Comparison of ENCODE assay signal across 1 mouse cellular context in the genomic region with DNA sequence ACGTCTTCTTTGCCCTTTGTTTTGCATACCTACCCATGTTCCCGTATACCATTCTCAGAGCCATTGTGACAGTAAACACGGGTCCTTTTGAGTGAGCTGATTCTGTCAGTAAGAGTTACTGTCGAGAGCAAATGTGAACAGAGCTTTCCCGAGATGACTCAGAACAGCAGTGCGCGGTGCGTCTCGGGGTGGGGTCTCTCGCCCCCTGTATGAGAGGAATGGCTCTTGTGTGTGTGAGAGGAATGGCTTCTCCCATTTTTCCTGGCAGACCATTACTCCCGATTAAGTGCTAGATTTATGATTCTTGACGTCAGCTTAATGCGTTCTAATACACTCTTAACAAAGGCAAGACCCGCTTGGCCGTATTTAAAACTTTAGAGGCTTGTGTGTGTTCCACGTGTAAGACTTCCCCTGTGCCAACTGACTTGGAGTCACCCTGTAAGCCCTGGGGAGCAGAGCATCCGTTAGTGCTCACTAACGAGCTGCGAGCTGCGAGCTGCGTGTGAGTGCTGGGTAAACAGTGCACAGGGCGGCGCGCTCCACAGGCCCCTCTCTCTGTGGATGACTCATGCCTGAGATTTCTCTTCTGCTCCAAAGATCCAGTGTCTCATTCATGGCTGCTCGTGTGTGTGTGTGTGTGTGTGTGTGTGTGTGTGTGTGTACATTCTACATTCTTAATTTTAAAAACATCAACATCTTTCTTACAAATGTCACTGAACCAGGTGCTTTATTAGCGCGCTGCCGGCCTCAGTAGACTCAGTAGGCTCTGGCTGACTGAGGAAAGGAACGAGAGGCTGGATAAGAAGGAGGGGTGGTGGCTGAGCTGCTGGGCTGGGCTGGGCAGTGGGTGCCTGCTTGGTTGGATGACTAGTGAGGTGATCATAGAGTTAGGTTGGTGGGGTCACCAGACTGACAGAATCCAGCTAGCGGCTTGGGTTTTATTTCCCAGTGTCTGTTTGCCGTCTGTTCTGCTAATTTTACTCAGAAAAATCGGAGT.
TF ChIP-seq lines count a peak whose summit lies in the region.

No protein-coding gene starts in this region.

TF ChIP-seq in CH12.LX, 34 proteins besides CTCF, POLR2A, EP300 and RAD21:
- TF ChIP-seq MYC (IDR thresholded peaks at IDR 0.05; ENCODE audit: low read depth, low read length) (0 out of 2 replicates have a peak, but pooled peaks have one; percentile 13), NELFE (IDR thresholded peaks at IDR 0.05; ENCODE audit: low read depth, low read length) (no peak), HCFC1 (IDR thresholded peaks at IDR 0.05; ENCODE audit: low read depth, low read length) (no peak), ELF1 (IDR thresholded peaks at IDR 0.05; ENCODE audit: low read depth, low read length) (no peak), CHD1 (IDR thresholded peaks at IDR 0.05; ENCODE audit: low read depth, low read length) (no peak), TBP (conservative IDR thresholded peaks at IDR 0.05; ENCODE audit: low read depth, low read length) (0 out of 2 replicates have a peak, but pooled peaks have one; percentile 44), IRF4 (IDR thresholded peaks at IDR 0.05; ENCODE audit: low read depth, low read length) (peak; percentile 84), RCOR1 (conservative IDR thresholded peaks at IDR 0.05; ENCODE audit: low read depth, low read length) (no peak), POLR2AphosphoS2 (IDR thresholded peaks at IDR 0.05; ENCODE audit: low read depth, low read length) (no peak), TCF12 (IDR thresholded peaks at IDR 0.05; ENCODE audit: low read depth, low read length) (no peak), USF1 (IDR thresholded peaks at IDR 0.05; ENCODE audit: low read depth, low read length) (no peak), MEF2A (IDR thresholded peaks at IDR 0.05; ENCODE audit: borderline replicate concordance, low read depth, low read length) (no peak), GABPA (IDR thresholded peaks at IDR 0.05; ENCODE audit: insufficient replicate concordance, low read depth, low read length) (no peak), ZNF384 (IDR thresholded peaks at IDR 0.05; ENCODE audit: low read depth, low read length) (no peak), JUN (IDR thresholded peaks at IDR 0.05; ENCODE audit: insufficient read depth, low read depth, low read length) (peak; percentile 37; the same call in 1 of the 2 replicates), SIN3A (IDR thresholded peaks at IDR 0.05; ENCODE audit: low read length) (peak; percentile 28; the same call in 1 of the 2 replicates), MXI1 (IDR thresholded peaks at IDR 0.05; ENCODE audit: low read depth, low read length) (no peak; the same call in 1 of the 2 replicates), ZC3H11A (IDR thresholded peaks at IDR 0.05; ENCODE audit: low read depth, low read length) (no peak), JUND (conservative IDR thresholded peaks at IDR 0.05; ENCODE audit: low read depth, low read length) (peak; percentile 81), BHLHE40 (IDR thresholded peaks at IDR 0.05; ENCODE audit: low read depth, low read length) (peak; percentile 24; the same call in 1 of the 2 replicates), PAX5 (IDR thresholded peaks at IDR 0.05; ENCODE audit: low read length) (no peak), NRF1 (IDR thresholded peaks at IDR 0.05; ENCODE audit: low read depth, low read length) (no peak), UBTF (IDR thresholded peaks at IDR 0.05; ENCODE audit: low read depth, low read length) (no peak), E2F4 (IDR thresholded peaks at IDR 0.05; ENCODE audit: insufficient replicate concordance, low read depth, low read length) (no peak), CHD2 (IDR thresholded peaks at IDR 0.05; ENCODE audit: low read length) (no peak), ZKSCAN1 (IDR thresholded peaks at IDR 0.05; ENCODE audit: borderline replicate concordance, low read depth, low read length) (no peak), ZMIZ1 (IDR thresholded peaks at IDR 0.05; ENCODE audit: low read depth, low read length) (no peak), SMC3 (IDR thresholded peaks at IDR 0.05; ENCODE audit: low read depth, low read length) (no peak), MAX (IDR thresholded peaks at IDR 0.05; ENCODE audit: low read length) (no peak), KAT2A (IDR thresholded peaks at IDR 0.05; ENCODE audit: insufficient replicate concordance, low read length) (no peak), ETS1 (conservative IDR thresholded peaks at IDR 0.05; ENCODE audit: low read depth, low read length) (no peak), USF2 (conservative IDR thresholded peaks at IDR 0.05; ENCODE audit: low read depth, low read length) (no peak), MAZ (IDR thresholded peaks at IDR 0.05; ENCODE audit: low read depth, low read length) (no peak), MAFK (IDR thresholded peaks at IDR 0.05; ENCODE audit: insufficient replicate concordance, low read length) (no peak)
